Mouse (Mus musculus): Measurements from ENCODE around the gene Tnr. TPM values are rescaled to one million over a fixed set of nuclear protein-coding genes. Genes with fewer than 3 reads are reported as not detected.

Tnr gene
- total and polyA plus RNA-seq, 3 experiments = not detected

DNA sequence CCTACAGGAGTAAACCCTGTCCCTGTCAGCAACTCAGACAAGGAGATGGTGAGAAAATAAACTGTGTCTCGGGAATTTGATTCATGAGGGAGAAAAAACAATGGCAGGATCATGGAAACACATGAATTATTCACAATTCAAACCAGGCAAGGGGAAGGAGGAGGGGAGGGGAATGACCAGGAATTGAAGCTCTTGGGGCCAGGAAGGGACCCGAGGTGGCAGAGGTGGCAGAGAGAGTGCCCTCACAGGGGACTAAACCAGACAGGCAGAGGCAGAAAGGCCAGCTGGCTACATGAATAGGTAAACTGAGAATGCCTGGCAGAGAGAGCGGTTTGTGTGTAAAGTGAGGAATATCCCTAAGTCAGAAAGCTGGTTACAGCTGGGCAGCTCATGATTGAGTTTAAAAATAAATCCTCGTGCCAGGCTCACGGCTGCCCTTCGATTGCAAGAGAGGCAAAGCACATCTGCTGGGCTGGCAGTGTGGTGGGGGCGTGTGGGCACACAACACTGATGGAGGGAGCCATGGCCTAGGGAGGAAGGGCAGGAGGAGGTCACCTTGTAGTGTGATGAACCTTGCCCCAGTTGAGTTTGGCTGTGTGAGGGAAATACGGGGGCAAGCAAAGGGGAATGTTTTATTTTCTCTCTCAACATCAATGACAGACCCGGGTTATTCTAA lies 22.0 kb downstream of the Tnr start:
- TF ChIP-seq PAX5 (IDR thresholded peaks at IDR 0.05; ENCODE audit: low read length) (no peak), JUN (IDR thresholded peaks at IDR 0.05; ENCODE audit: insufficient read depth, low read depth, low read length) (no peak), ZKSCAN1 (IDR thresholded peaks at IDR 0.05; ENCODE audit: borderline replicate concordance, low read depth, low read length) (no peak), POLR2AphosphoS2 (IDR thresholded peaks at IDR 0.05; ENCODE audit: low read depth, low read length) (no peak), CHD1 (IDR thresholded peaks at IDR 0.05; ENCODE audit: low read depth, low read length) (no peak), UBTF (IDR thresholded peaks at IDR 0.05; ENCODE audit: low read depth, low read length) (no peak), POLR2A (IDR thresholded peaks at IDR 0.05; ENCODE audit: low read depth, low read length) (no peak), E2F4 (IDR thresholded peaks at IDR 0.05; ENCODE audit: insufficient replicate concordance, low read depth, low read length) (no peak), NELFE (IDR thresholded peaks at IDR 0.05; ENCODE audit: low read depth, low read length) (no peak), TCF12 (IDR thresholded peaks at IDR 0.05; ENCODE audit: low read depth, low read length) (no peak), ZNF384 (IDR thresholded peaks at IDR 0.05; ENCODE audit: low read depth, low read length) (no peak), USF1 (IDR thresholded peaks at IDR 0.05; ENCODE audit: low read depth, low read length) (no peak), GABPA (IDR thresholded peaks at IDR 0.05; ENCODE audit: insufficient replicate concordance, low read depth, low read length) (no peak), ELF1 (IDR thresholded peaks at IDR 0.05; ENCODE audit: low read depth, low read length) (no peak), KAT2A (IDR thresholded peaks at IDR 0.05; ENCODE audit: insufficient replicate concordance, low read length) (no peak), MYC (IDR thresholded peaks at IDR 0.05; ENCODE audit: low read depth, low read length) (no peak), ETS1 (conservative IDR thresholded peaks at IDR 0.05; ENCODE audit: low read depth, low read length) (no peak), JUND (conservative IDR thresholded peaks at IDR 0.05; ENCODE audit: low read depth, low read length) (no peak), CTCF (conservative IDR thresholded peaks at IDR 0.05 in 1 of 2, IDR thresholded peaks at IDR 0.05 in 1 of 2; ENCODE audit: low read depth in 2 of 2, low read length in 2 of 2) (no peak)
- in situ Hi-C loops (cut with MboI; ENCODE audit: low pct_ligation_motif_present, low pct_unique_long_range_greater_than_20kb, low sequenced_read_pairs) = no loop called here
- no peak for DNase-seq (ENCODE audit: extremely low read depth)

DNA sequence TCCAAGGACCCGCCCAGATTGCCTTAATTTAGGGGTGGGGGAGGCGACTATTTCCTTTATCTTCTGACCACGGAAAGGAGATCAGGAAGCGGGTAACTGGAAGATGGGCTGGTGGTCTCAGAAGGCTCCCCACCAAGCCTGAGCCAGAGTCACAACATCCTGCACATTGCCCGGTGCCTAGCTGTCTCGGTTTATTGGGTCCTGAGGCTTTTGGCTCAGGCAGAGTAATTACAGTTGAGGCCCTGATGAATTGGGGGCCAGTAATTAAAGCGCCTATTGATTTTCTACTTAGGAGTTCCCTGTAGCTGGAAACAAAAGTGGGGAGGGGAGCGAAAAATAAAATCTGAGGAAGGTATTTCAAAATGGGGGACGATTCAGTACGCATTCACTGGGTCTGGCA lies 27.5 kb downstream of the Tnr start:
- in situ Hi-C loops (cut with MboI; ENCODE audit: low pct_ligation_motif_present, low pct_unique_long_range_greater_than_20kb, low sequenced_read_pairs) (no loop called here), dilution Hi-C loops (cut with MboI; ENCODE audit: extremely low pct_ligation_motif_present, extremely low pct_unique_long_range_greater_than_20kb, low sequenced_read_pairs) (no loop called here)
- TF ChIP-seq UBTF (IDR thresholded peaks at IDR 0.05; ENCODE audit: low read depth, low read length) (no peak), ETS1 (conservative IDR thresholded peaks at IDR 0.05; ENCODE audit: low read depth, low read length) (no peak), NELFE (IDR thresholded peaks at IDR 0.05; ENCODE audit: low read depth, low read length) (no peak), BHLHE40 (IDR thresholded peaks at IDR 0.05; ENCODE audit: low read depth, low read length) (no peak), ZNF384 (IDR thresholded peaks at IDR 0.05; ENCODE audit: low read depth, low read length) (no peak), MAFK (IDR thresholded peaks at IDR 0.05; ENCODE audit: insufficient replicate concordance, low read length) (no peak), SMC3 (IDR thresholded peaks at IDR 0.05; ENCODE audit: low read depth, low read length) (no peak)

More for the DNA sequence above, 22.0 kb downstream of the Tnr start:
- no peaks in the 10 kb centered on the region for H3K4me1 ChIP-seq (ENCODE audit: control insufficient read depth in 1 of 2, insufficient read depth in 2 of 2)
- dilution Hi-C loops (cut with MboI; ENCODE audit: extremely low pct_ligation_motif_present, extremely low pct_unique_long_range_greater_than_20kb, low sequenced_read_pairs) = no loop called here
- H3K4me2 ChIP-seq (ENCODE audit: insufficient read depth, low read depth, poor library complexity, severe bottlenecking) = no peak overlapping the region
- no peak overlapping the region for H3K4me3 ChIP-seq (replicated peaks in 1 of 3; ENCODE audit: low read depth in 2 of 3, low read length in 2 of 3, poor library complexity in 1 of 3)
- H3K9ac ChIP-seq (ENCODE audit: insufficient read depth, low read depth) = no peak overlapping the region
- no peaks in the 10 kb centered on the region for H3K79me2 ChIP-seq (replicated peaks; ENCODE audit: control insufficient read depth, extremely low read depth, insufficient read depth, poor library complexity, severe bottlenecking)
- H3K27me3 ChIP-seq (replicated peaks) = peaks cover 86% of the 10 kb centered on the region
- no peaks in the 10 kb centered on the region for H3K36me3 ChIP-seq (replicated peaks in 1 of 2; ENCODE audit: control insufficient read depth in 1 of 2, insufficient read depth in 1 of 2, low read length in 1 of 2)
- H3K9me3 ChIP-seq (replicated peaks; ENCODE audit: low read length) = no peaks in the 10 kb centered on the region
- H3K27ac ChIP-seq (ENCODE audit: insufficient read depth, low read depth) = no peak overlapping the region

More for the DNA sequence above, 27.5 kb downstream of the Tnr start:
- Histone ChIP-seq H3K4me1 (ENCODE audit: control insufficient read depth in 1 of 2, insufficient read depth in 2 of 2) (no peaks in the 10 kb centered on the region), H3K9me3 (replicated peaks; ENCODE audit: low read length) (no peaks in the 10 kb centered on the region), H3K4me2 (ENCODE audit: insufficient read depth, low read depth, poor library complexity, severe bottlenecking) (no peak overlapping the region), H3K79me2 (replicated peaks; ENCODE audit: control insufficient read depth, extremely low read depth, insufficient read depth, poor library complexity, severe bottlenecking) (no peaks in the 10 kb centered on the region), H3K27me3 (replicated peaks) (peaks cover 91% of the 10 kb centered on the region), H3K36me3 (replicated peaks in 1 of 2; ENCODE audit: control insufficient read depth in 1 of 2, insufficient read depth in 1 of 2, low read length in 1 of 2) (no peaks in the 10 kb centered on the region), H3K9ac (ENCODE audit: insufficient read depth, low read depth) (no peak overlapping the region), H3K4me3 (replicated peaks in 1 of 3; ENCODE audit: low read depth in 2 of 3, low read length in 2 of 3, poor library complexity in 1 of 3) (no peak overlapping the region), H3K27ac (ENCODE audit: insufficient read depth, low read depth) (no peak overlapping the region)
- DNase-seq (ENCODE audit: extremely low read depth) = no peak

Data from CH12.LX (cell line).